In the genomic region with DNA sequence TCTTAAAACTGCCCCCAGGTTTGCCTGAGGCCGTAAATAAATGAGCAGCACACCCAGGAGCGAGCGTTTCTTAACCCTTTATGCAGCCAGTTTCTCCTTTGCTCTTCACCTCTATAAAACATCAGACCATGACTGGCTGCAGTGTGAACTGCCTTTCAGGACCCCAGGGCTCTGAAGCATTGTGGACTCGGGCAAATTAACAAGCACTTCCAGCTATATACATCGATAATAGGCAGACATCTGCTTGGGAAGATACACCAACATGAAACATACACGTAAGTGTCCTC, we compare ENCODE assay signal across 23 mouse cellular contexts.
A peak's percentile ranks its signal among the peaks of the same experiment; 100 is the strongest.
DNase-seq lines count a peak whose midpoint lies in the region; ATAC-seq lines count a peak whose summit lies in the region.
"Had no signal": no experiment of that assay in that cellular context is flagged by ENCODE, and none has a peak within 500 bp of the region (broad histone marks: within the 10 kb centered on the region; RNA-seq: fewer than 3 reads in every experiment).

No protein-coding gene starts in this region.

- H3K9me3 ChIP-seq in midbrain, embryonic 11.5 days (ENCODE audit: control insufficient read depth, low read length): no peaks in the 10 kb centered on the region
- H3K9me3 ChIP-seq in midbrain, embryonic 10.5 days (replicated peaks): no peaks in the 10 kb centered on the region
- H3K9me3 ChIP-seq in midbrain, embryonic 12.5 days: no peaks in the 10 kb centered on the region
- no peaks in the 10 kb centered on the region for H3K9me3 ChIP-seq in midbrain, embryonic 16.5 days (replicated peaks; ENCODE audit: control insufficient read depth, low read length, poor library complexity, severe bottlenecking)
- H3K9me3 ChIP-seq: embryonic facial prominence, embryonic 10.5 days; embryonic facial prominence, embryonic 15.5 days; heart, embryonic 12.5 days; kidney, embryonic 15.5 days; limb, embryonic 15.5 days; liver, embryonic 13.5 days; megakaryocyte, embryonic 14.5 days; neural tube, embryonic 12.5 days had no signal

- DNase-seq in midbrain, embryonic 11.5 days (ENCODE audit: low spot score, missing footprints): peak; percentile 64
- no peak for DNase-seq in midbrain, embryonic 10.5 days (ENCODE audit: low spot score)
- DNase-seq in thymus, postnatal 10 days (ENCODE audit: low spot score in 2 of 2): no peak
- DNase-seq: B cell, adult 2 months; cerebellum, adult 9-10 months; cerebellum, postnatal 36 days; liver, embryonic 13.5 days had no signal

- H3K36me3 ChIP-seq in midbrain, embryonic 11.5 days (ENCODE audit: control insufficient read depth, insufficient read depth, low read length): no peaks in the 10 kb centered on the region
- no peaks in the 10 kb centered on the region for H3K36me3 ChIP-seq in midbrain, embryonic 10.5 days
- H3K36me3 ChIP-seq in midbrain, embryonic 12.5 days: no peaks in the 10 kb centered on the region
- no peaks in the 10 kb centered on the region for H3K36me3 ChIP-seq in midbrain, embryonic 16.5 days (ENCODE audit: control insufficient read depth, insufficient read depth, low read length)
- H3K36me3 ChIP-seq: embryonic facial prominence, embryonic 10.5 days; heart, embryonic 12.5 days; limb, embryonic 15.5 days; liver, embryonic 13.5 days; neural tube, embryonic 12.5 days had no signal

- H3K4me2 ChIP-seq in midbrain, embryonic 11.5 days: no peak overlapping the region
- H3K4me2 ChIP-seq in midbrain, embryonic 12.5 days (replicated peaks): no peak overlapping the region
- no peak overlapping the region for H3K4me2 ChIP-seq in midbrain, embryonic 16.5 days (ENCODE audit: low read length)
- H3K4me2 ChIP-seq: embryonic facial prominence, embryonic 15.5 days; heart, embryonic 12.5 days; hindbrain, embryonic 14.5 days; kidney, embryonic 15.5 days; limb, embryonic 15.5 days; liver, embryonic 13.5 days; neural tube, embryonic 12.5 days had no signal

- 82% methylated on average over 6 of the region's 6 CpGs for WGBS in midbrain, embryonic 11.5 days
- 85% methylated on average over 6 of the region's 6 CpGs for WGBS in midbrain, embryonic 10.5 days
- 73% methylated on average over 6 of the region's 6 CpGs for WGBS in midbrain, embryonic 12.5 days
- WGBS in midbrain, embryonic 16.5 days: 65% methylated on average over 6 of the region's 6 CpGs

- ATAC-seq in midbrain, embryonic 11.5 days (ENCODE audit: low FRiP score): no peak
- ATAC-seq in midbrain, embryonic 12.5 days (ENCODE audit: low FRiP score, low read depth): peak; percentile 44; the same call in 1 of the 2 replicates
- peak; percentile 67 for ATAC-seq in midbrain, embryonic 16.5 days
- ATAC-seq in erythroid progenitor cell, adult 5-6 weeks (replicated peaks; ENCODE audit: low FRiP score, poor library complexity, severe bottlenecking): no peak
- ATAC-seq: forebrain, embryonic 14.5 days; inflammation-experienced regulatory T-cells, adult 6 months had no signal

- no peak overlapping the region for H3K4me3 ChIP-seq in midbrain, embryonic 11.5 days (ENCODE audit: low read depth, low read length)
- H3K4me3 ChIP-seq in midbrain, embryonic 10.5 days: no peak overlapping the region
- H3K4me3 ChIP-seq in midbrain, embryonic 12.5 days: no peak overlapping the region
- H3K4me3 ChIP-seq in midbrain, embryonic 16.5 days (ENCODE audit: low read depth, low read length): no peak overlapping the region
- H3K4me3 ChIP-seq: embryonic facial prominence, embryonic 10.5 days; embryonic facial prominence, embryonic 15.5 days; gastrocnemius, adult 2 months; heart, adult 2 months; heart, embryonic 12.5 days; kidney, embryonic 15.5 days; left cerebral cortex, adult 2 months; limb, embryonic 15.5 days; liver, embryonic 13.5 days; megakaryocyte, embryonic 14.5 days; neural tube, embryonic 12.5 days had no signal

- H3K9ac ChIP-seq in midbrain, embryonic 11.5 days (ENCODE audit: low read length): no peak overlapping the region
- no peak overlapping the region for H3K9ac ChIP-seq in midbrain, embryonic 12.5 days (replicated peaks)
- H3K9ac ChIP-seq in midbrain, embryonic 16.5 days (ENCODE audit: low read depth, low read length): no peak overlapping the region
- H3K9ac ChIP-seq: embryonic facial prominence, embryonic 15.5 days; heart, embryonic 12.5 days; hindbrain, embryonic 14.5 days; kidney, embryonic 15.5 days; limb, embryonic 15.5 days; liver, embryonic 13.5 days; neural tube, embryonic 12.5 days had no signal

- H3K27me3 ChIP-seq in midbrain, embryonic 11.5 days (ENCODE audit: control insufficient read depth, insufficient read depth, low read length): no peaks in the 10 kb centered on the region
- no peaks in the 10 kb centered on the region for H3K27me3 ChIP-seq in midbrain, embryonic 10.5 days (ENCODE audit: low read depth, poor library complexity, severe bottlenecking)
- H3K27me3 ChIP-seq in midbrain, embryonic 12.5 days: no peaks in the 10 kb centered on the region
- H3K27me3 ChIP-seq in midbrain, embryonic 16.5 days (ENCODE audit: control insufficient read depth, insufficient read depth, low read depth, low read length): no peaks in the 10 kb centered on the region
- H3K27me3 ChIP-seq: embryonic facial prominence, embryonic 15.5 days; heart, embryonic 12.5 days; kidney, embryonic 15.5 days; limb, embryonic 15.5 days; liver, embryonic 13.5 days; megakaryocyte, embryonic 14.5 days; neural tube, embryonic 12.5 days had no signal

- H3K27ac ChIP-seq in midbrain, embryonic 11.5 days (ENCODE audit: low read depth, low read length): no peak overlapping the region
- H3K27ac ChIP-seq in midbrain, embryonic 10.5 days (replicated peaks): no peak overlapping the region
- H3K27ac ChIP-seq in midbrain, embryonic 12.5 days (replicated peaks): no peak overlapping the region
- H3K27ac ChIP-seq in midbrain, embryonic 16.5 days (ENCODE audit: low read length): no peak overlapping the region
- H3K27ac ChIP-seq: embryonic facial prominence, embryonic 10.5 days; embryonic facial prominence, embryonic 15.5 days; gastrocnemius, adult 2 months; heart, adult 2 months; hindbrain, embryonic 14.5 days; left cerebral cortex, adult 2 months; limb, embryonic 15.5 days; liver, embryonic 13.5 days; neural tube, embryonic 12.5 days had no signal

- H3K4me1 ChIP-seq in midbrain, embryonic 11.5 days (ENCODE audit: control insufficient read depth, insufficient read depth, low read length): no peaks in the 10 kb centered on the region
- H3K4me1 ChIP-seq in midbrain, embryonic 10.5 days: no peaks in the 10 kb centered on the region
- H3K4me1 ChIP-seq in midbrain, embryonic 12.5 days: no peaks in the 10 kb centered on the region
- H3K4me1 ChIP-seq in midbrain, embryonic 16.5 days (ENCODE audit: control insufficient read depth, insufficient read depth, low read length): 0 out of 2 replicates have a peak, but pooled peaks cover 2% of the 10 kb centered on the region
- H3K4me1 ChIP-seq: liver, embryonic 13.5 days had no signal

Comparison
In these comparisons a context has a peak if more than half of its experiments do, and no peak if none do; other contexts are left out.
1. ATAC-seq: peak in midbrain, embryonic 12.5 days (single experiment) and midbrain, embryonic 16.5 days (single experiment); none in midbrain, embryonic 11.5 days (single experiment) and erythroid progenitor cell, adult 5-6 weeks (single experiment).